In the genomic region with DNA sequence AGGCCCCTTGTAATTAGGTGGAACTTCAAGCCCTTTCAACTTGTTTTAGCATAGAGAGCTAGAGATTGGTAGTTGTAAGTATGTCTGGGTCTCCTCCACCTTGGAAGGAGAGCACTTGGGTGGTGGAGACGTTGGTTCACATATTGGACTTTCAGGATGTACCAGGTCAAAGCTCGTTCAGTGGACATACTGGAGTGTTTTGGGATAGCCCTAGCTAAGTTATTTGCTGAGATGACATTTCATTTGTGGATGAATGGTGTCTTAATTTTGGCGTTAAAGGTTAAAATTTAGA, we compare ENCODE assay signal across 8 mouse cellular contexts. TPM values are rescaled to one million over a fixed set of nuclear protein-coding genes. Genes with fewer than 3 reads are reported as not detected.
DNase-seq lines count a peak whose midpoint lies in the region; ATAC-seq and TF ChIP-seq lines count a peak whose summit lies in the region.

No protein-coding gene starts in this region.

- WGBS in cerebellum, adult 2 months: 13% methylated on average over 3 of the region's 3 CpGs
- WGBS in thymus, adult 2 months: 11% methylated on average over 3 of the region's 3 CpGs
- WGBS in kidney, embryonic 16.5 days: 12% methylated on average over 3 of the region's 3 CpGs
- WGBS in neural tube, embryonic 15.5 days: 22% methylated on average over 3 of the region's 3 CpGs

- peak overlapping the region; percentile 96 for H3K9ac ChIP-seq in kidney, embryonic 16.5 days (replicated peaks; ENCODE audit: low read length)
- H3K9ac ChIP-seq in neural tube, embryonic 15.5 days (replicated peaks): peak overlapping the region; percentile 98

- TF ChIP-seq CTCF in cerebellum, adult 2 months (IDR thresholded peaks at IDR 0.05; ENCODE audit: borderline replicate concordance, insufficient read depth, low read depth, low read length): no peak
- no peak for TF ChIP-seq CTCF in thymus, adult 2 months (IDR thresholded peaks at IDR 0.05; ENCODE audit: borderline replicate concordance, control insufficient read depth, extremely low read depth, insufficient read depth, low read length, poor library complexity)

- peak overlapping the region; percentile 89 for H3K4me2 ChIP-seq in kidney, embryonic 16.5 days (replicated peaks; ENCODE audit: low read depth, low read length)
- peak overlapping the region; percentile 67 for H3K4me2 ChIP-seq in neural tube, embryonic 15.5 days

- no peak for TF ChIP-seq POLR2A in cerebellum, adult 2 months (IDR thresholded peaks at IDR 0.05; ENCODE audit: borderline replicate concordance, insufficient read depth, low read length)
- no peak for TF ChIP-seq POLR2A in thymus, adult 2 months (IDR thresholded peaks at IDR 0.05; ENCODE audit: control insufficient read depth, extremely low read depth, insufficient read depth, low read length, poor library complexity)

- peak overlapping the region; percentile 83 for H3K4me3 ChIP-seq in cerebellum, adult 2 months (replicated peaks; ENCODE audit: insufficient read depth, low read depth, low read length)
- no peak overlapping the region for H3K4me3 ChIP-seq in thymus, adult 2 months (ENCODE audit: control insufficient read depth, insufficient read depth, low read length)
- H3K4me3 ChIP-seq in kidney, embryonic 16.5 days (ENCODE audit: low read length): peak overlapping the region; percentile 100
- H3K4me3 ChIP-seq in neural tube, embryonic 15.5 days (replicated peaks): peak overlapping the region; percentile 98

- H3K27ac ChIP-seq in cerebellum, adult 2 months (ENCODE audit: insufficient read depth, low read length): no peak overlapping the region
- no peak overlapping the region for H3K27ac ChIP-seq in thymus, adult 2 months (ENCODE audit: control insufficient read depth, insufficient read depth, low read length)
- H3K27ac ChIP-seq in kidney, embryonic 16.5 days (ENCODE audit: low read length): peak overlapping the region; percentile 99
- peak overlapping the region; percentile 98 for H3K27ac ChIP-seq in neural tube, embryonic 15.5 days (replicated peaks)

- peaks cover 8% of the 10 kb centered on the region; the same call in 1 of the 2 replicates for H3K4me1 ChIP-seq in cerebellum, adult 2 months (ENCODE audit: control insufficient read depth, insufficient read depth, low read length)
- H3K4me1 ChIP-seq in thymus, adult 2 months (replicated peaks; ENCODE audit: control insufficient read depth, insufficient read depth, low read length): peaks cover 3% of the 10 kb centered on the region
- H3K4me1 ChIP-seq in kidney, embryonic 16.5 days (ENCODE audit: insufficient read depth, low read length): peaks cover 22% of the 10 kb centered on the region
- H3K4me1 ChIP-seq in neural tube, embryonic 15.5 days: peaks cover 26% of the 10 kb centered on the region

- no peaks in the 10 kb centered on the region for H3K27me3 ChIP-seq in cerebellum, adult 2 months (ENCODE audit: control insufficient read depth, insufficient read depth, low read length)
- no peaks in the 10 kb centered on the region for H3K27me3 ChIP-seq in thymus, adult 2 months (ENCODE audit: control insufficient read depth, insufficient read depth, low read length)
- H3K27me3 ChIP-seq in kidney, embryonic 16.5 days (ENCODE audit: insufficient read depth, low read length): no peaks in the 10 kb centered on the region
- H3K27me3 ChIP-seq in neural tube, embryonic 15.5 days (replicated peaks): no peaks in the 10 kb centered on the region

- ATAC-seq in cerebellum, adult (ENCODE audit: insufficient number of reproducible peaks, low FRiP score, low TSS enrichment): no peak
- ATAC-seq in kidney, embryonic 16.5 days (ENCODE audit: low FRiP score, low TSS enrichment): no peak
- ATAC-seq in neural tube, embryonic 15.5 days (ENCODE audit: low FRiP score): no peak

- H3K9me3 ChIP-seq in kidney, embryonic 16.5 days (ENCODE audit: low read length): no peaks in the 10 kb centered on the region
- H3K9me3 ChIP-seq in neural tube, embryonic 15.5 days (replicated peaks): no peaks in the 10 kb centered on the region

- no peaks in the 10 kb centered on the region for H3K36me3 ChIP-seq in thymus, adult 2 months (ENCODE audit: control insufficient read depth, insufficient read depth, low read length)
- no peaks in the 10 kb centered on the region for H3K36me3 ChIP-seq in kidney, embryonic 16.5 days (ENCODE audit: insufficient read depth, low read length)
- no peaks in the 10 kb centered on the region for H3K36me3 ChIP-seq in neural tube, embryonic 15.5 days

- DNase-seq in cerebellum, adult 2 months: no peak
- DNase-seq in thymus, adult 2 months: peak; percentile 3
- no peak for DNase-seq in thymus, postnatal 25 days
- no peak for DNase-seq in spleen, adult 18-20 months
- DNase-seq in cerebellum, postnatal 4 days (ENCODE audit: low spot score in 2 of 2): no peak

RNA-seq across cellular contexts. Expression of a gene that starts 1.4 kb away (rescaled TPM):
- polyA plus RNA-seq in cerebellum, adult 2 months (2012; rRNA removed): 120 and 127 TPM in 2 replicates
- polyA plus RNA-seq in thymus, adult 2 months (2012; rRNA removed): 216 and 221 TPM in 2 replicates
- polyA plus RNA-seq in kidney, embryonic 16.5 days (2015; fragmentation: Nextera tagmentation; extraction: Ambion mirVana): 64.6 and 86.6 TPM in 2 replicates
- 80.0 and 81.9 TPM in 2 replicates for polyA plus RNA-seq in neural tube, embryonic 15.5 days (2015; fragmentation: Nextera tagmentation; extraction: Ambion mirVana)

RNA-seq across cellular contexts. Expression of a gene that starts 40.2 kb away (rescaled TPM):
- polyA plus RNA-seq in cerebellum, adult 2 months (2012; rRNA removed): 52.0 and 58.0 TPM in 2 replicates
- 95.8 and 168 TPM in 2 replicates for polyA plus RNA-seq in thymus, adult 2 months (2012; rRNA removed)
- 58.4 and 61.3 TPM in 2 replicates for polyA plus RNA-seq in kidney, embryonic 16.5 days (2015; fragmentation: Nextera tagmentation; extraction: Ambion mirVana)
- polyA plus RNA-seq in neural tube, embryonic 15.5 days (2015; fragmentation: Nextera tagmentation; extraction: Ambion mirVana): 56.1 and 56.2 TPM in 2 replicates

Comparison
In these comparisons a context has a peak if more than half of its experiments do, and no peak if none do; other contexts are left out.
1. H3K27ac ChIP-seq: peak in kidney, embryonic 16.5 days (single experiment) and neural tube, embryonic 15.5 days (single experiment); none in cerebellum, adult 2 months (single experiment) and thymus, adult 2 months (single experiment).